Mouse (Mus musculus) ES-E14 (cell line): ENCODE measurements around the gene Gm20458. TPM values are rescaled to one million over a fixed set of nuclear protein-coding genes. Genes with fewer than 3 reads are reported as not detected.

ENCODE experiments used
- DNase-seq: peaks from one replicate; pipeline ENCODE4 v3.0.0-alpha.2; 2013; ENCODE audit warnings: low read depth, low spot score
- H3K27ac ChIP-seq: 2 replicates; pipeline ENCODE4 v1.5.1; 2012; ENCODE audit warnings: low read depth, mild to moderate bottlenecking, low read length, moderate library complexity, mixed read lengths; ENCODE audit not compliant: poor library complexity, insufficient read depth, severe bottlenecking
- H3K36me3 ChIP-seq: 2 replicates; pipeline ENCODE4 v1.6.1; 2012; ENCODE audit warnings: mild to moderate bottlenecking, low read length, moderate library complexity, mixed read lengths; ENCODE audit not compliant: control insufficient read depth, poor library complexity, insufficient read depth, severe bottlenecking
- H3K4me1 ChIP-seq, 2 experiments: fragments of 150-350 bp in 1 of 2; sonication (generic) in 1 of 2; 2 replicates each; pipeline ENCODE4 v1.6.1; 2012; ENCODE audit warnings: low read length in 2 of 2, mild to moderate bottlenecking in 1 of 2, mixed read lengths in 1 of 2; ENCODE audit not compliant: control insufficient read depth in 2 of 2, insufficient read depth in 2 of 2, poor library complexity in 1 of 2
- H3K4me3 ChIP-seq, 2 experiments: fragments of 150-350 bp in 1 of 2; sonication (generic) in 1 of 2; 2 replicates each; pipeline ENCODE4 v1.5.1; 2012; ENCODE audit warnings: low read length in 2 of 2, low read depth in 1 of 2, mild to moderate bottlenecking in 1 of 2, mixed read lengths in 1 of 2; ENCODE audit not compliant: insufficient read depth in 1 of 2, poor library complexity in 1 of 2, severe bottlenecking in 1 of 2
- H3K9ac ChIP-seq: 2 replicates; pipeline ENCODE4 v1.6.1; 2012; ENCODE audit warnings: low read depth, mild to moderate bottlenecking, low read length, mixed read lengths; ENCODE audit not compliant: poor library complexity, insufficient read depth, severe bottlenecking
- H3K9me3 ChIP-seq: fragments of 150-350 bp; sonication (generic); 2 replicates; pipeline ENCODE4 v1.6.1; 2012; ENCODE audit warnings: low read depth, mild to moderate bottlenecking, low read length; ENCODE audit not compliant: control insufficient read depth, insufficient read depth
- CHD2 ChIP-seq: IDR thresholded peaks from 2 replicates; pipeline ENCODE4 v1.6.1; 2014; ENCODE audit warnings: mild to moderate bottlenecking, low read depth, low read length, inconsistent platforms
- HCFC1 ChIP-seq: IDR thresholded peaks from 2 replicates; pipeline ENCODE4 v1.6.1; 2012; ENCODE audit warnings: low read length, inconsistent platforms, borderline replicate concordance; ENCODE audit not compliant: insufficient read depth
- MAFK ChIP-seq: IDR thresholded peaks from 2 replicates; pipeline ENCODE4 v1.6.1; 2014; ENCODE audit warnings: mild to moderate bottlenecking, low read depth, low read length, inconsistent platforms; ENCODE audit not compliant: insufficient read depth
- ZC3H11A ChIP-seq: IDR thresholded peaks from 2 replicates; pipeline ENCODE4 v1.6.1; 2012; ENCODE audit warnings: low read depth, mild to moderate bottlenecking, inconsistent platforms, low read length, borderline replicate concordance
- ZNF384 ChIP-seq: IDR thresholded peaks from 2 replicates; pipeline ENCODE4 v1.6.1; 2012; ENCODE audit warnings: low read depth, low read length, inconsistent platforms
- in situ Hi-C, 2 experiments: fragments of 600-800 bp; cut with MboI; formaldehyde crosslinking; loops; one replicate each; pipeline ENCODE4 v1.15.1; 2025; ENCODE audit warnings: low sequenced_read_pairs in 2 of 2, inconsistent platforms in 1 of 2; ENCODE audit not compliant: unreplicated experiment in 2 of 2
- total RNA-seq: library from RNA; depleted of rRNA; stranded (reverse); fragments of 300-350 nt; gene quantifications from 2 replicates; pipeline ENCODE4 v1.2.3, GENCODE M21; 2012

Gm20458 gene
- total RNA-seq, 1 experiment, result not detected

- peak; percentile 71 for DNase-seq
- in situ Hi-C loops, result no loop called here
- Histone ChIP-seq H3K4me1 (peaks cover 0 to 3% of the 10 kb centered on the region in 2 experiments; a peak in 1 of 4 replicates), H3K36me3 (no peaks in the 10 kb centered on the region), H3K27ac (no peak overlapping the region), H3K9me3 (no peaks in the 10 kb centered on the region), H3K9ac (no peak overlapping the region), H3K4me3 (no peak overlapping the region)
- TF ChIP-seq CHD2 (no peak), ZNF384 (no peak), MAFK (no peak), HCFC1 (no peak), ZC3H11A (no peak)
Measured at GRCm38 (mm10) chr2:164470254-164470653, 9.5 kb downstream of the Gm20458 start.

- Histone ChIP-seq H3K36me3 (no peaks in the 10 kb centered on the region), H3K27ac (no peak within 1 kb of the TSS), H3K4me3 (no peak within 1 kb of the TSS), H3K9ac (no peak within 1 kb of the TSS), H3K4me1 (peaks cover 0 to 3% of the 10 kb centered on the region in 2 experiments; a peak in 1 of 4 replicates), H3K9me3 (no peaks in the 10 kb centered on the region)
- in situ Hi-C loops, result no loop called here
- TF ChIP-seq ZC3H11A (no peak), CHD2 (no peak), ZNF384 (no peak), HCFC1 (no peak)
- no peak for DNase-seq
Measured at GRCm38 (mm10) chr2:164473624-164474023, 12.9 kb downstream of the Gm20458 start, which contains the start of gene Trp53tg5. TSS of gene Trp53tg5 (minus strand) at chr2:164473724.

GRCm38 (mm10) chr2:164485681-164486257 is 25.0 kb downstream of the Gm20458 start, which contains the start of gene Dbndd2:
TSS of gene Dbndd2 (plus strand) at chr2:164486106.
- peak within 1 kb of the TSS; percentile 72 to 76 for H3K4me3 ChIP-seq
- peak within 1 kb of the TSS; percentile 51 for H3K9ac ChIP-seq
- no peak for TF ChIP-seq CHD2
- TF ChIP-seq ZNF384, result no peak
- TF ChIP-seq MAFK, result no peak
- TF ChIP-seq ZC3H11A, result no peak
- TF ChIP-seq HCFC1, result no peak
- H3K4me1 ChIP-seq, result peaks cover 0 to 8% of the 10 kb centered on the region in 2 experiments; a peak in 1 of 4 replicates
- no peaks in the 10 kb centered on the region for H3K9me3 ChIP-seq
- in situ Hi-C loops, result no loop called here
- peaks cover 2% of the 10 kb centered on the region; the same call in 1 of the 2 replicates for H3K36me3 ChIP-seq
- no peak within 1 kb of the TSS for H3K27ac ChIP-seq
- DNase-seq, result no peak

GRCm38 (mm10) chr2:164486258-164487114 is 25.7 kb downstream of the Gm20458 start:
- in situ Hi-C loops, result no loop called here
- DNase-seq, result no peak
- Histone ChIP-seq H3K4me1 (peaks cover 0 to 8% of the 10 kb centered on the region in 2 experiments; a peak in 1 of 4 replicates), H3K9me3 (no peaks in the 10 kb centered on the region), H3K36me3 (peaks cover 2% of the 10 kb centered on the region; the same call in 1 of the 2 replicates), H3K9ac (peak overlapping the region; percentile 51), H3K4me3 (peak overlapping the region; percentile 72 to 76), H3K27ac (no peak overlapping the region)
- TF ChIP-seq HCFC1, result no peak
- TF ChIP-seq MAFK, result no peak
- TF ChIP-seq CHD2, result no peak
- TF ChIP-seq ZNF384, result no peak
- no peak for TF ChIP-seq ZC3H11A
